Mouse (Mus musculus) liver, embryonic 15.5 days (tissue): Measurements from ENCODE around the gene Ncoa1. TPM values are rescaled to one million over a fixed set of nuclear protein-coding genes. Genes with fewer than 3 reads are reported as not detected.
"Not testable (repeated sequence)": the region's sequence is repeated elsewhere in the genome, so short reads cannot be mapped to it uniquely, and the experiment has no call there.

Source experiments
- ATAC-seq: fragments of 200-750 bp; cut with Nextera tagmentation; 2 replicates; pipeline ENCODE4 v1.8.0; 2017; ENCODE audit warnings: moderate number of reproducible peaks, mild to moderate bottlenecking, moderate library complexity; ENCODE audit not compliant: insufficient read depth
- H3K27ac ChIP-seq: fragments of 300-500 bp; sonication (generic); replicated peaks from 2 replicates; pipeline ENCODE4 v1.5.1; 2015; ENCODE audit warnings: mild to moderate bottlenecking, inconsistent platforms
- H3K27me3 ChIP-seq: fragments of 300-500 bp; sonication (generic); 2 replicates; pipeline ENCODE4 v1.6.1; 2015; ENCODE audit warnings: mild to moderate bottlenecking, inconsistent platforms
- H3K36me3 ChIP-seq: fragments of 300-500 bp; sonication (generic); replicated peaks from 2 replicates; pipeline ENCODE4 v1.6.1; 2015; ENCODE audit warnings: moderate library complexity, mild to moderate bottlenecking, inconsistent platforms
- H3K4me1 ChIP-seq: fragments of 300-500 bp; sonication (generic); replicated peaks from 2 replicates; pipeline ENCODE4 v1.6.1; 2015; ENCODE audit warnings: inconsistent platforms
- H3K4me2 ChIP-seq: fragments of 300-500 bp; sonication (generic); 2 replicates; pipeline ENCODE4 v1.6.1; 2015; ENCODE audit warnings: moderate library complexity, mild to moderate bottlenecking, inconsistent platforms
- H3K4me3 ChIP-seq: fragments of 300-500 bp; sonication (generic); replicated peaks from 2 replicates; pipeline ENCODE4 v1.5.1; 2015; ENCODE audit warnings: mild to moderate bottlenecking, inconsistent platforms
- H3K9ac ChIP-seq: fragments of 300-500 bp; sonication (generic); 2 replicates; pipeline ENCODE4 v1.6.1; 2015; ENCODE audit warnings: moderate library complexity, mild to moderate bottlenecking, inconsistent platforms
- H3K9me3 ChIP-seq: fragments of 300-500 bp; sonication (generic); replicated peaks from 2 replicates; pipeline ENCODE4 v1.6.1; 2016; ENCODE audit warnings: inconsistent platforms
- WGBS: fragments of 180-500 bp; shearing (Covaris S2); methylation state at CpG from one replicate; pipeline ENCODE4 v1.1.7; 2015; ENCODE audit warnings: mixed read lengths; ENCODE audit not compliant: insufficient replicate concordance; 5-methylcytosine and 5-hydroxymethylcytosine counted together
- polyA plus RNA-seq: library from polyadenylated mRNA; unstranded; fragments of >200 nt; fragmentation: Nextera tagmentation; extraction: Ambion mirVana; gene quantifications from 2 replicates; pipeline ENCODE4 v1.2.1, GENCODE M21; 2015

Gene Ncoa1
- polyA plus RNA-seq, 1 experiment from 2014 or later, result 1.3 TPM

DNA sequence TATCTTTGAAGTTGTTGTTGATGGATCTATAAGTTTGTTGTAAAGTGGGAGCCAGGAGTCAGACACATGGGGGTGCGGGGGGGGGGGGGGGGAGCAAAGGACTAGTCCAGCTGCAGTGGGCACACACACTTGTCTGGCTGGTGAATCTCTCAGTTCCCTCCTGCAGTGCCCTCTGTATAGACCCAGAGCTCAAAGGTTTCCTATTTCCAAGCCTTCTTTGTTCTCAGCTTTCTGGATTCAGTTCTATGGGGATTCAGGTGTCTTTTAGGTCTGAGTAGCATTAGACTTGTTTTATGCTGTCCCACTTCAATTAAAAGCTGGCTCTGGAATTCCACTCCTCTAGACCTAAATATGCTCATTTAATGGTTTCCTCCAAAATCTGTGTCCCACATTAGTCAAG, 117.5 kb downstream of the Ncoa1 start:
- H3K4me3 ChIP-seq, result no peak overlapping the region
- H3K27ac ChIP-seq, result no peak overlapping the region
- no peak overlapping the region for H3K4me2 ChIP-seq
- no peak for ATAC-seq
- H3K9me3 ChIP-seq, result no peaks in the 10 kb centered on the region
- H3K4me1 ChIP-seq, result no peaks in the 10 kb centered on the region
- H3K9ac ChIP-seq, result no peak overlapping the region
- 38% methylated on average over 1 of the region's 1 CpGs for WGBS
- no peaks in the 10 kb centered on the region for H3K27me3 ChIP-seq
- no peaks in the 10 kb centered on the region for H3K36me3 ChIP-seq

GRCm38 (mm10) chr12:4358653-4359052, 118.3 kb downstream of the Ncoa1 start:
- not testable (repeated sequence) for H3K4me1 ChIP-seq, ATAC-seq, H3K27ac ChIP-seq, H3K4me3 ChIP-seq, H3K9ac ChIP-seq, H3K9me3 ChIP-seq, H3K27me3 ChIP-seq, H3K4me2 ChIP-seq, H3K36me3 ChIP-seq
- 66% methylated on average over 2 of the region's 2 CpGs for WGBS

DNA sequence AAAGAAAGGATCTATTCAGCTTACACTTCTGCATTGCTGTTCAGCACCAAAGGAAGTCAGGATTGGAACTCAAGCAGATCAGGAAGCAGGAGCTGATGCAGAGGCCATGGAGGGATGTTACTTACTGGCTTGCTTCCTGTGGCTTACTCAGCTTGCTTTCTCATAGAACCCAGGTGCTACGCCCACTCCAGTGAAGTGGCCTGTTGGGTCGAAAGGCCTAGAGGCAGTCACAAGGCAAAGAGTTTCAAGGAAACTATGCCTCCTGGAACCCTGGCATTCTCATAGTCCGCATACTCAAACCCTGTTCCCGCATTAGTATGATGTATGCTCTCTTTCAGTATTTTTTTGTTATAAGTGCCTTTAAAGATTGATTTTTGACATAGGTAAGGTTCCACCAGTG, 118.9 kb downstream of the Ncoa1 start:
- H3K9ac ChIP-seq, result no peak overlapping the region
- H3K27me3 ChIP-seq, result no peaks in the 10 kb centered on the region
- H3K9me3 ChIP-seq, result no peaks in the 10 kb centered on the region
- no peak overlapping the region for H3K4me2 ChIP-seq
- no peak overlapping the region for H3K27ac ChIP-seq
- no peak for ATAC-seq
- no peaks in the 10 kb centered on the region for H3K4me1 ChIP-seq
- WGBS, result 72% methylated on average over 4 of the region's 4 CpGs
- no peak overlapping the region for H3K4me3 ChIP-seq
- no peaks in the 10 kb centered on the region for H3K36me3 ChIP-seq

DNA sequence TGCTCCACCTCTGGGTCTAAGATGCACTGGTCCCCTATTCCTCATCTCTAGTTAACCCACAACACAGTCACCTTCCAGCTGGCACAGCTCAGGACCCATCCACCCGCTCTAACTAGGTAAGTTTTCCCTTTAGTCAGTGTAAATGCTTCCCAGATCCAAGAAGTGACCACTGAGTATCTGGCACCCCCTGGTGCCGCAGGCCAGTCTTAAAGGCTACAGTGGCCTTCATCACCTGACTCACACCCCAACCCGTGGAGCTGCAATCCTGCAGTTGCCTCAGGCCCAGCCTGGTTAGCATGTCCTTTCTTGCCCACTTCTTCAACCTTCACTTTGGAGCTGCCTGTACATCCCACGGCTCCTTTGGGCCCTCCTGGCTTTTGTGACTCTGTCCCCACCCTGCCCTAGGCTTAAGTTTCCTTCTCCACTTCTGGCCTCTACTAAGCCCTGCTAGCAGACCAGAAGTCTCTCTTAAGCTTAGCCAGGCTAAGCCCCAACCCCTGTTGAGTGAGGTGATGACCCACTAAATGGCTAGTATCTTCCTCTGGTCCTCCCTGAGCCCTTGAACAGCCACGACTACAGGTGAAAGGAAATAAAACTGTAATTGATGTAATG, 120.0 kb downstream of the Ncoa1 start:
- Histone ChIP-seq H3K4me2 (no peak overlapping the region), H3K4me1 (no peaks in the 10 kb centered on the region), H3K27me3 (no peaks in the 10 kb centered on the region), H3K4me3 (no peak overlapping the region), H3K36me3 (no peaks in the 10 kb centered on the region), H3K27ac (no peak overlapping the region), H3K9me3 (no peaks in the 10 kb centered on the region), H3K9ac (no peak overlapping the region)
- 56% methylated on average over 5 of the region's 5 CpGs for WGBS
- ATAC-seq, result no peak

GRCm38 (mm10) chr12:4355019-4355730, 121.8 kb downstream of the Ncoa1 start:
- no peak overlapping the region for H3K9ac ChIP-seq
- H3K36me3 ChIP-seq, result no peaks in the 10 kb centered on the region
- H3K27me3 ChIP-seq, result no peaks in the 10 kb centered on the region
- no peak overlapping the region for H3K27ac ChIP-seq
- no peak overlapping the region for H3K4me3 ChIP-seq
- H3K9me3 ChIP-seq, result no peaks in the 10 kb centered on the region
- no peaks in the 10 kb centered on the region for H3K4me1 ChIP-seq
- no peak overlapping the region for H3K4me2 ChIP-seq
- no peak for ATAC-seq
- WGBS, result 44% methylated on average over 2 of the region's 2 CpGs

DNA sequence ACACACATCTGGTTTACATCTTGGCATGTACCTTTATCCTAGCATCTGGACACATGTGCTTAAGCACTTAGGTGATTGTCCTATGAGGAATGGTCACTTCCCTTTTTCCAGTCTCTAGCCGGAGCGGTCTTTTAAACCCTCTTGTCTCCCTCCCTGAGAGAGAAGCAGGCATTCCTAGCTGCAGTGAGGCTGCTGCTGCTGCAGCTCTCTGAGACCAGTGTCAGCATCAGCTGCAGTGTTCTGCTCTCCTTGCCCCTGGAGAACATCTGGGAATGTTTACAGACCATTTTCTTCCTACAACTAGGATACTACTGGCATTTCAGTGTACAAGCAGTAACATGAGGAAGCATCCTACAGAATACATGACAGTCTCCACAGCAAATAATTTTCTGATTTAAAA, 133.8 kb downstream of the Ncoa1 start:
- ATAC-seq, result no peak
- H3K4me2 ChIP-seq, result no peak overlapping the region
- 85% methylated on average over 2 of the region's 2 CpGs for WGBS
- H3K4me1 ChIP-seq, result no peaks in the 10 kb centered on the region
- no peaks in the 10 kb centered on the region for H3K36me3 ChIP-seq
- no peaks in the 10 kb centered on the region for H3K27me3 ChIP-seq
- no peak overlapping the region for H3K4me3 ChIP-seq
- no peaks in the 10 kb centered on the region for H3K9me3 ChIP-seq
- H3K27ac ChIP-seq, result no peak overlapping the region
- H3K9ac ChIP-seq, result no peak overlapping the region

- 31% methylated on average over 3 of the region's 3 CpGs for WGBS
- Histone ChIP-seq H3K9ac (no peak overlapping the region), H3K4me2 (no peak overlapping the region), H3K4me3 (no peak overlapping the region), H3K27me3 (no peaks in the 10 kb centered on the region), H3K27ac (no peak overlapping the region), H3K36me3 (no peaks in the 10 kb centered on the region), H3K9me3 (no peaks in the 10 kb centered on the region), H3K4me1 (no peaks in the 10 kb centered on the region)
- no peak for ATAC-seq
Measured at GRCm38 (mm10) chr12:4342087-4342486, 134.9 kb downstream of the Ncoa1 start.

GRCm38 (mm10) chr12:4340325-4340924, 136.6 kb downstream of the Ncoa1 start:
- WGBS, result 50% methylated on average over 3 of the region's 3 CpGs
- Histone ChIP-seq H3K9ac (no peak overlapping the region), H3K4me3 (no peak overlapping the region), H3K27me3 (no peaks in the 10 kb centered on the region), H3K4me2 (no peak overlapping the region), H3K9me3 (no peaks in the 10 kb centered on the region), H3K27ac (no peak overlapping the region), H3K36me3 (no peaks in the 10 kb centered on the region), H3K4me1 (no peaks in the 10 kb centered on the region)
- ATAC-seq, result no peak

DNA sequence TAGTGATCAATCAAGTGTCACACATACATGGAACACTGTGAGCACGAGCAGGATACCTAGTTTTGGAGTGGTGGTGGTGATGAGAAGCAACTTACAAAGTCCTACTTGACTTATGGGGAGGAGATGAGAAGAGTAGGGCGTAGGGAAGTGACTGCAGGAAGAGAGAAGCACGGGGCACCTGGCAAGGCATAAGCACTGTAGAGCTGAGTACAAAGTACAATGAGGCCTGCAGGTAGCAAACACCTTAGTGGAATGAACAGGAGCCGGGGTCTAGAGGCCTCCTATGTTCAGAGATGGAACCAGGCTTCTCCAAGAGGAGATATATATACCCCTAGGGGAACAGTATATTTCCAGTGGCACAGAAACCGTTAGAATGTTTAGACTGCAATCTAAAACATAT, 153.4 kb downstream of the Ncoa1 start:
- Histone ChIP-seq H3K27ac (no peak overlapping the region), H3K4me3 (no peak overlapping the region), H3K4me1 (no peaks in the 10 kb centered on the region), H3K4me2 (no peak overlapping the region), H3K9me3 (no peaks in the 10 kb centered on the region), H3K36me3 (no peaks in the 10 kb centered on the region), H3K27me3 (no peaks in the 10 kb centered on the region), H3K9ac (no peak overlapping the region)
- no peak for ATAC-seq
- 48% methylated on average over 5 of the region's 5 CpGs for WGBS

- Histone ChIP-seq H3K4me2 (no peak overlapping the region), H3K9me3 (no peaks in the 10 kb centered on the region), H3K9ac (no peak overlapping the region), H3K27me3 (no peaks in the 10 kb centered on the region), H3K4me3 (no peak overlapping the region), H3K36me3 (no peaks in the 10 kb centered on the region), H3K4me1 (no peaks in the 10 kb centered on the region), H3K27ac (no peak overlapping the region)
- ATAC-seq, result no peak
- WGBS, result 65% methylated on average over 2 of the region's 2 CpGs
Measured at GRCm38 (mm10) chr12:4322227-4322626, 154.8 kb downstream of the Ncoa1 start.

- Histone ChIP-seq H3K9me3 (no peaks in the 10 kb centered on the region), H3K27ac (no peak overlapping the region), H3K36me3 (no peaks in the 10 kb centered on the region), H3K4me1 (no peaks in the 10 kb centered on the region), H3K27me3 (no peaks in the 10 kb centered on the region), H3K9ac (no peak overlapping the region), H3K4me3 (no peak overlapping the region), H3K4me2 (no peak overlapping the region)
- no peak for ATAC-seq
Measured at GRCm38 (mm10) chr12:4313824-4314223, 163.2 kb downstream of the Ncoa1 start.
